Mouse (Mus musculus) adrenal gland, adult 8-10 months (tissue): ENCODE results near the gene Clrn1. TPM values are rescaled to one million over a fixed set of nuclear protein-coding genes. Genes with fewer than 3 reads are reported as not detected.

Experiments used
- DNase-seq: peaks from one replicate; pipeline ENCODE4 v3.0.0; 2022
- total RNA-seq, 4 experiments: library from RNA; stranded (reverse); gene quantifications; 2 replicates each; pipeline ENCODE4 v1.2.4; 2022

The Clrn1 gene
- total RNA-seq, 4 experiments from 2014 or later, result not detected

DNA sequence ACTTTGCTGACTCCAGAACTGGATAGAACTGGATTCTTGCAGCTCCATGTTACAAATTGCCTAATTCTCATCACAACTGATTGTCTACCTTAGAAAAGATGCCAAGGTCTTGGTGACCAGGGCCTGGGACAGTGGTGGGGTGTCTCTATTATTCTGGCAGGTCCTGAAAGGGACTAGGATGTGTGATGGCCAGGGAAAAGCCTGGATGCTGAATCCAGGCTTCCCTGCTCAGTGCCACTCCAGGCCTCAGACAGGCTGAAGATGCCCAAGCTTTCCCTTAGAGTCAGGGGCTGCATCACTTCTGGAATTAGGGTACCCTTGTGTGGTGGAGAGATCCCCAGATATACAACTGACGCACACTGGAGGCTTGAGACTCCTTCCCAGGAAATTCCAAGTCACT is 55.2 kb downstream of the Clrn1 start:
- no peak for DNase-seq

- no peak for DNase-seq
Measured at GRCm38 (mm10) chr3:58828366-58829153, 56.6 kb downstream of the Clrn1 start.

DNA sequence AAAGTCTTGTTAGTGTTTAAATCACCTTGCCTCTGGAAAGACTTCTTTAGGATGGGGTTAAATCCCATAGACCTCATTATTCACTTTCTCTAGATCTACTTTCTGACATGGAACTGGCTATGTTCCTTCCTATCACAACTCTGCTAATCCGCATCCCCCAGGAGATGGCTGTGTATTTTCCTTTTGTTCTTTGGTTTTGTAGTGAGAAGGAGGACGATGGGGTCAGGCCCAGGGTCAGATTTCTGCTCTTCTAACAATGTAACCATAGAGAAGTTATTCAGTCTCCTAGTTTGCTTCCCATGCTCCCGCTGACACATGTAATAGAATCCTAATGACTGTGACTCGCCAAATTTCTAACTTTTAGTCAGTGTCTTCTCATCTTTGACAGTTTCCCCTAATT is 58.9 kb downstream of the Clrn1 start:
- no peak for DNase-seq

DNA sequence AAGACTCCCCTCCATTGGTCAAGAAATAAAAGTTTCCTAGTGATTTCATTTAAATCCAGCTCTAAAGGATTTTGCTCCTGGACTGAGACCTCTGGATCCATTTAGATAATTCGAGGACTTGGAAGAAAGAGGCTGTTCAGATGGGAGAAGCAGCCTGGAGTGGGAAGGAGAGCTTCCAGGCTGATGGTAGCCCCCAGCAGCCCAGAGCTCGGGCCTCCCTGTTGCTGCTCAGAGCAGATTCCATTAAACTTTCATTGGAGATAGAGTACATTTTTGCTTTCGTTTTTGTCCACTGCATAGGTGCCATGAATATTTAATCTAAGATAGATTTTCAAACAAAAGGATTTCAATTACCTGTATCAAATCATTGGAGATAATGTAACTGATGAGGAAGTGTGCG is 62.9 kb downstream of the Clrn1 start, which contains the start of gene Mindy4b-ps:
Gene Mindy4b-ps, minus strand, starts transcription at position 101 of the 400 bp plus-strand sequence.
- DNase-seq, result no peak

DNA sequence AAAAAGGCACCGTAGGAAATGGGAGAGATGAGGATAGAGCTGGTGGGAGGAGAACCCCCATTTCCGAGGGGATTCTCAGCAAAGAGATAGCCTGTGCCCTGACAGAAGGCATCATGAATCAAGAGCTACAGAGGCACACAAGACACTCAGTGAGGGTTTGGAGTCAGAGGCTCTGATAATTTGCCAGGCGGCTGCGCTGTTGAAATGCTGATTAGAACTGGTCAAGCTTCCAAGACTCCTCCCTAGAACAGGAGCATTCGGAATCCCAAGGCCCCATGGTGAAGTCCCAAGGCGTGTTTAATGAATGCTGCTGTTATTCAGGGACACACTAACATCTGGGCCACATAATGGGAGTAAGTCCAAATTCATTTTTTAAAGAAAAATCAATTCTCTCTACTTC is 67.8 kb downstream of the Clrn1 start:
- DNase-seq, result no peak

DNA sequence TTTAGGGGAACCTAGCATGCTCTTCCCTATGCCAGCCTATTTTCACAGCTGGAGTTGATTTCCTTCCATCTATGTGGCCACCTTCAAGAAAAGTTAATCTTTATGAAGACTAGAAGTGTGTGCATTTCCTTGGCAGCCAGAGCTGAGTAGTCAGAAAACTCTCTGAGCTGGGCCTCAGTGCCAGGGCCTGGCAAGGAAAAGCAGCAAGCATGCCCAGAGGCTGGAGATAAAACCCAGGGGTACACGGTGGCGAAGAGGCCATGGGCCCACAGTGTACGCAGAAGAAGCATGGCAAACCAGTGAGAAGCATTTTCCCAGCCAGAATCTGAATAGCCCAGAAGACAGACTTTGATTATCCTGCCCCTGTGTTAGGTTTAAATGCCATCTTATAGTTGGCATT is 70.9 kb downstream of the Clrn1 start:
- no peak for DNase-seq

DNA sequence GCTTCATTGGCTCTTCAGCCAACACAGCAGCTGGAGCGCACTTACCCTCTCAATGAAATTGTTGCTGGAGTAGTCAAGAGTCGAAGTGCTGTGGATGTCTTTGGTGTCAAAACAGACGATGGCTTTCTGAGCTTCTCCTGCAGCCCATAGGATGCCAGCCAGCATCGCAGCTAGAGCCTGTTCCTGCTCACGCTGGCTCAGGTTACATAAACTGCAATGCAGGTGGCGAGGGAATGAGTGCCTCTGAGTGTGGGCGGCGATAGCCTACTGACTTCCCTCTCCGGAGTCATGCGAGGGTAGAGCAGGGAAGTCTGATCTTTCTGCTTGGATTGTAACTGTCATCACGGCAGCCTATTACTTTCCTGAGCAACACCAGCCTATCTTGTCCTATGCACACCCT is 74.8 kb downstream of the Clrn1 start:
- no peak for DNase-seq

DNA sequence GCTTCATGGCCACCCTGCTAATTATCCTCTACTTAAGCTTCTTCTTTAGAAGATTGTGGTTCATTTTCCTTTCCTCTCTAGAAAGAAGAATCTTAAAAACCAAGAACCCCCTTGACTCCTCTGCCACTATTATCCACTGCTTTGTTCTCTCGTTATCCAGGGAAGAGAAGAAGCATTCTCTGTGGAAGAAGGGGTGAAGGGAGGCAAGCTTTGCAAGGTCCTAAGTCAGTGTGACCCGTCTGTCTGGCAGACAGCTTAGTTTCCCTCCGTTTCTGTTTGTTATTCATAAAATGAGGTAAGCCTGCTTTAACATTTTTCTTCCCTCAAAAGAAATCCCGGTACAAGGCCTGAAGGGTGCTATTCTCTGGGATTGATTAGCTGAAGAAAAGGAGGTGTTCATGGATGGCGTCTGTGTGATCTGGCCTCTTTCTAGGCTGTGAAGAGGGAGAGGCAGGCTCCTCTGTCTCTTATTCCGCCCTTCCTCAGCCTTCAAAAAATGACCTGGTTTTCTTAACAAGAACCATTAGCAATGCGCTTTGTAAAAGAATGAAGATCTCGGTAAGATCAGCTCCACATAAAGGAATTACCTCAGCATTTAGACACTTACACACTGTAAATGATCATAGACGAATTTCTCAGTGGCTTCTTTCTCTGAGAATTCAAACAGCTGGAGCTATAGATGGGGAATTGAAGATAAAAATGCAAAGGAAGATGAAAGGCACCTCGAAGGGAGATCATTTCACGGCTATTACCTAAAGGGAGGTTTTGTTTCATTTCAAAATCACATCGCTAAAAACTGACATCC is 75.8 kb downstream of the Clrn1 start:
- DNase-seq, result no peak

DNA sequence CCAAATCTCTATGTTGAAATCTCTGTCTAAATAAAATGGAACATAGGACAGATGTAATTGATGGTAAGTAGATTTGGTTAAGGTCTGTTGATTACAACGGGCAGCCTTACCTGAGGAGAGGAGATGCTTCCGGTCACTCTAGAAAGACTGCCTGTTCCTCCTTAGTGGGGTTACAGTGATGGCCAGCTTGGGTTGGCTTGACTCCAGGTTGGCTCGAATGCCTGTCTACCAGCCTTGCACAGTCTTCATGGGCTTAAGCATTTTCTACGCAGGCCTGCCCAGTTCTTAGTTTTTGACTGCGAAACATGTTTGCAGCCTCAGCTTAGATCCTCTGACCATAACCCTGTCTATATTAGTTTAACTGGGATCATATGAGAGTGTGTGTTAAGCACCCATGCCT is 76.5 kb downstream of the Clrn1 start:
- no peak for DNase-seq

GRCm38 (mm10) chr3:58804745-58805144 is 80.4 kb downstream of the Clrn1 start:
- no peak for DNase-seq

DNA sequence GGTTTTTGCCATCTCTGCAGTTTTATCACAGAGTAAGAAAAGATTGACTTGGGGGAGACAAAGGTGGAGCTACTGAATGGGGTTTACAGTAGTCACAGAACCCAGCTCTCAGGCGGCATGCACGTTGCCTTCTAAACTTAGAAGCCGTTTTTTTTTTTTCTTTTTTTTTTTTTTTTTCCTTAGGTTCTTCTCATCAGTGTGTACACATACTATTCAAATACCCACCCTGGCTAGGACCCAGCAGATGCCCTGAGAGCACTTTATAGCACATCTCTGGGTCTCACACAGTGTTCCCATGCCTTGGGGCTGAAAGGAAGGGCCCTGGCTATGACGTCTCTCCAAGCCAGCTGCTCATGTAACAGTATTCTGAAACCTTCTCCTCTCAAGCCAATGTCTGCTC is 86.5 kb downstream of the Clrn1 start:
- no peak for DNase-seq

GRCm38 (mm10) chr3:58798245-58798644 is 86.9 kb downstream of the Clrn1 start:
- no peak for DNase-seq

Other genes with a start within 250 kb of the Clrn1 start
- under 1 TPM in 3 of 4 experiments, not detected in 1; 0.13 to 0.31 (median 0.25) TPM for gene Erich6, start 248.1 kb downstream of the Clrn1 start, total RNA-seq
- 10 to 100 TPM; 14.2 to 23.9 (median 15.3) TPM for gene Siah2, start 192.9 kb downstream of the Clrn1 start, total RNA-seq
- not detected for gene Mindy4b-ps, start 63.0 kb downstream of the Clrn1 start, total RNA-seq
- gene Med12l, start 120.5 kb upstream of the Clrn1 start, total RNA-seq, result 10 to 100 TPM; 13.0 to 19.3 (median 16.9) TPM
- under 1 TPM; 0.15 to 0.45 (median 0.29) TPM for gene Gpr171, start 216.5 kb upstream of the Clrn1 start, total RNA-seq